Comparison of ENCODE assay signal across 26 mouse cellular contexts in genomic region chr15:86535356-86535755, GRCm38 (mm10).
DNase-seq lines count a peak whose midpoint lies in the region; ATAC-seq and TF ChIP-seq lines count a peak whose summit lies in the region.
"Had no signal": no experiment of that assay in that cellular context is flagged by ENCODE, and none has a peak within 500 bp of the region (broad histone marks: within the 10 kb centered on the region; RNA-seq: fewer than 3 reads in every experiment).

No protein-coding gene starts in this region.

- no peak for TF ChIP-seq CTCF in midbrain, postnatal 0 days (IDR thresholded peaks at IDR 0.05)

- intact Hi-C loops in gastrocnemius, postnatal 36 days (cut with DNase I) = no loop called here

- ATAC-seq in cerebellum, adult (ENCODE audit: insufficient number of reproducible peaks, low FRiP score, low TSS enrichment) = 0 out of 2 replicates have a peak, but pooled peaks have one; percentile 31
- ATAC-seq in midbrain, postnatal 0 days (ENCODE audit: low FRiP score) = no peak
- ATAC-seq in midbrain, embryonic 15.5 days (replicated peaks) = no peak
- ATAC-seq in liver, embryonic 12.5 days = no peak
- ATAC-seq: forebrain, embryonic 13.5 days; intestine, embryonic 16.5 days; liver, postnatal 0 days had no signal

- WGBS in midbrain, postnatal 0 days = 83% methylated on average over 6 of the region's 6 CpGs
- WGBS in midbrain, embryonic 15.5 days = 87% methylated on average over 6 of the region's 6 CpGs
- 62% methylated on average over 6 of the region's 6 CpGs for WGBS in liver, embryonic 12.5 days (ENCODE audit: insufficient replicate concordance)

- no peaks in the 10 kb centered on the region for H3K36me3 ChIP-seq in midbrain, postnatal 0 days (ENCODE audit: insufficient read depth, low read length)
- no peaks in the 10 kb centered on the region for H3K36me3 ChIP-seq in midbrain, embryonic 15.5 days (replicated peaks)
- no peaks in the 10 kb centered on the region for H3K36me3 ChIP-seq in liver, embryonic 12.5 days
- H3K36me3 ChIP-seq: embryonic facial prominence, embryonic 15.5 days; G1E; heart, embryonic 13.5 days; hindbrain, embryonic 12.5 days; limb, embryonic 13.5 days; midbrain, embryonic 12.5 days had no signal

- no peak overlapping the region for H3K9ac ChIP-seq in midbrain, postnatal 0 days (replicated peaks; ENCODE audit: low read length, poor library complexity, severe bottlenecking)
- no peak overlapping the region for H3K9ac ChIP-seq in midbrain, embryonic 15.5 days
- no peak overlapping the region for H3K9ac ChIP-seq in liver, embryonic 12.5 days
- H3K9ac ChIP-seq: embryonic facial prominence, embryonic 15.5 days; forebrain, embryonic 13.5 days; heart, embryonic 13.5 days; hindbrain, embryonic 12.5 days; limb, embryonic 13.5 days; liver, postnatal 0 days; midbrain, embryonic 12.5 days had no signal

- no peak overlapping the region for H3K27ac ChIP-seq in midbrain, postnatal 0 days (ENCODE audit: low read depth, low read length)
- H3K27ac ChIP-seq in midbrain, embryonic 15.5 days = no peak overlapping the region
- no peak overlapping the region for H3K27ac ChIP-seq in liver, embryonic 12.5 days
- H3K27ac ChIP-seq: embryonic facial prominence, embryonic 15.5 days; forebrain, embryonic 13.5 days; gastrocnemius, adult 2 months; heart, embryonic 13.5 days; hindbrain, embryonic 12.5 days; kidney, postnatal 0 days; limb, embryonic 13.5 days; midbrain, embryonic 12.5 days had no signal

- H3K4me1 ChIP-seq in midbrain, postnatal 0 days (ENCODE audit: insufficient read depth, low read length) = no peaks in the 10 kb centered on the region
- no peaks in the 10 kb centered on the region for H3K4me1 ChIP-seq in midbrain, embryonic 15.5 days
- H3K4me1 ChIP-seq in liver, embryonic 12.5 days = no peaks in the 10 kb centered on the region
- H3K4me1 ChIP-seq: embryonic facial prominence, embryonic 15.5 days; forebrain, embryonic 13.5 days; heart, embryonic 13.5 days; hindbrain, embryonic 12.5 days; limb, embryonic 13.5 days; megakaryocyte, embryonic 14.5 days; midbrain, embryonic 12.5 days had no signal

- H3K27me3 ChIP-seq in midbrain, postnatal 0 days (ENCODE audit: insufficient read depth, low read length) = no peaks in the 10 kb centered on the region
- no peaks in the 10 kb centered on the region for H3K27me3 ChIP-seq in midbrain, embryonic 15.5 days (replicated peaks)
- H3K27me3 ChIP-seq in liver, embryonic 12.5 days (replicated peaks) = no peaks in the 10 kb centered on the region
- H3K27me3 ChIP-seq: embryonic facial prominence, embryonic 15.5 days; forebrain, embryonic 13.5 days; heart, embryonic 13.5 days; hindbrain, embryonic 12.5 days; limb, embryonic 13.5 days; megakaryocyte, embryonic 14.5 days; midbrain, embryonic 12.5 days had no signal

- H3K9me3 ChIP-seq in midbrain, postnatal 0 days (ENCODE audit: low read length) = no peaks in the 10 kb centered on the region
- H3K9me3 ChIP-seq in midbrain, embryonic 15.5 days = no peaks in the 10 kb centered on the region
- H3K9me3 ChIP-seq in liver, embryonic 12.5 days (replicated peaks) = no peaks in the 10 kb centered on the region; the same call in 1 of the 2 replicates
- H3K9me3 ChIP-seq: embryonic facial prominence, embryonic 15.5 days; forebrain, embryonic 13.5 days; heart, embryonic 13.5 days; hindbrain, embryonic 12.5 days; limb, embryonic 13.5 days; midbrain, embryonic 12.5 days had no signal

- no peak overlapping the region for H3K4me3 ChIP-seq in midbrain, postnatal 0 days (ENCODE audit: low read depth, low read length)
- no peak overlapping the region for H3K4me3 ChIP-seq in midbrain, embryonic 15.5 days
- H3K4me3 ChIP-seq in liver, embryonic 12.5 days = no peak overlapping the region
- H3K4me3 ChIP-seq: embryonic facial prominence, embryonic 15.5 days; forebrain, embryonic 13.5 days; gastrocnemius, adult 2 months; heart, embryonic 13.5 days; hindbrain, embryonic 12.5 days; limb, embryonic 13.5 days; midbrain, embryonic 12.5 days had no signal

- DNase-seq in cerebellum, adult 8-10 months = no peak
- DNase-seq in midbrain, postnatal 0 days (ENCODE audit: low spot score) = peak; percentile 42
- DNase-seq in cerebellum, adult 9-10 months = peak; percentile 29
- peak; percentile 26 to 34 for DNase-seq in cerebellum, postnatal 36 days
- no peak for DNase-seq in gastrocnemius, postnatal 36 days
- DNase-seq: adrenal gland, postnatal 10 days; gastrocnemius, adult 2 months; heart, postnatal 14 days; kidney, adult 8-10 months; kidney, postnatal 4 days; thymus, postnatal 4 days had no signal

- H3K4me2 ChIP-seq in midbrain, postnatal 0 days (ENCODE audit: low read depth, low read length, poor library complexity, severe bottlenecking) = no peak overlapping the region
- H3K4me2 ChIP-seq in midbrain, embryonic 15.5 days = no peak overlapping the region
- H3K4me2 ChIP-seq in liver, embryonic 12.5 days = no peak overlapping the region
- H3K4me2 ChIP-seq: embryonic facial prominence, embryonic 15.5 days; forebrain, embryonic 13.5 days; heart, embryonic 13.5 days; hindbrain, embryonic 12.5 days; limb, embryonic 13.5 days; liver, embryonic 11.5 days; midbrain, embryonic 12.5 days had no signal

Comparison
In these comparisons a context has a peak if more than half of its experiments do, and no peak if none do; other contexts are left out.
1. DNase-seq: peak in midbrain, postnatal 0 days (single experiment), cerebellum, adult 9-10 months (single experiment) and cerebellum, postnatal 36 days (2 of 2); none in cerebellum, adult 8-10 months (single experiment) and gastrocnemius, postnatal 36 days (0 of 2).